Mouse (Mus musculus) liver, embryonic 15.5 days (tissue): ENCODE data around the gene Chsy1. TPM values are rescaled to one million over a fixed set of nuclear protein-coding genes. Genes with fewer than 3 reads are reported as not detected.

Source experiments
- ATAC-seq: fragments of 200-750 bp; cut with Nextera tagmentation; 2 replicates; pipeline ENCODE4 v1.8.0; 2017; ENCODE audit warnings: moderate number of reproducible peaks, mild to moderate bottlenecking, moderate library complexity; ENCODE audit not compliant: insufficient read depth
- H3K27ac ChIP-seq: fragments of 300-500 bp; sonication (generic); replicated peaks from 2 replicates; pipeline ENCODE4 v1.5.1; 2015; ENCODE audit warnings: mild to moderate bottlenecking, inconsistent platforms
- H3K27me3 ChIP-seq: fragments of 300-500 bp; sonication (generic); 2 replicates; pipeline ENCODE4 v1.6.1; 2015; ENCODE audit warnings: mild to moderate bottlenecking, inconsistent platforms
- H3K36me3 ChIP-seq: fragments of 300-500 bp; sonication (generic); replicated peaks from 2 replicates; pipeline ENCODE4 v1.6.1; 2015; ENCODE audit warnings: moderate library complexity, mild to moderate bottlenecking, inconsistent platforms
- H3K4me1 ChIP-seq: fragments of 300-500 bp; sonication (generic); replicated peaks from 2 replicates; pipeline ENCODE4 v1.6.1; 2015; ENCODE audit warnings: inconsistent platforms
- H3K4me2 ChIP-seq: fragments of 300-500 bp; sonication (generic); 2 replicates; pipeline ENCODE4 v1.6.1; 2015; ENCODE audit warnings: moderate library complexity, mild to moderate bottlenecking, inconsistent platforms
- H3K4me3 ChIP-seq: fragments of 300-500 bp; sonication (generic); replicated peaks from 2 replicates; pipeline ENCODE4 v1.5.1; 2015; ENCODE audit warnings: mild to moderate bottlenecking, inconsistent platforms
- H3K9ac ChIP-seq: fragments of 300-500 bp; sonication (generic); 2 replicates; pipeline ENCODE4 v1.6.1; 2015; ENCODE audit warnings: moderate library complexity, mild to moderate bottlenecking, inconsistent platforms
- H3K9me3 ChIP-seq: fragments of 300-500 bp; sonication (generic); replicated peaks from 2 replicates; pipeline ENCODE4 v1.6.1; 2016; ENCODE audit warnings: inconsistent platforms
- WGBS: fragments of 180-500 bp; shearing (Covaris S2); methylation state at CpG from one replicate; pipeline ENCODE4 v1.1.7; 2015; ENCODE audit warnings: mixed read lengths; ENCODE audit not compliant: insufficient replicate concordance; 5-methylcytosine and 5-hydroxymethylcytosine counted together
- polyA plus RNA-seq: library from polyadenylated mRNA; unstranded; fragments of >200 nt; fragmentation: Nextera tagmentation; extraction: Ambion mirVana; gene quantifications from 2 replicates; pipeline ENCODE4 v1.2.1, GENCODE M21; 2015

Gene Chsy1
- polyA plus RNA-seq, 1 experiment from 2014 or later: 6.3 TPM

GRCm38 (mm10) chr7:66090676-66091190 lies 18.6 kb upstream of the Chsy1 start:
- Histone ChIP-seq H3K9me3 (no peaks in the 10 kb centered on the region), H3K4me2 (no peak overlapping the region), H3K27me3 (no peaks in the 10 kb centered on the region), H3K4me3 (no peak overlapping the region), H3K9ac (no peak overlapping the region), H3K27ac (no peak overlapping the region), H3K4me1 (no peaks in the 10 kb centered on the region), H3K36me3 (peaks cover 56% of the 10 kb centered on the region)
- ATAC-seq: no peak
- WGBS: 81% methylated on average over 11 of the region's 11 CpGs

- Histone ChIP-seq H3K4me1 (no peaks in the 10 kb centered on the region), H3K27ac (no peak overlapping the region), H3K4me2 (no peak overlapping the region), H3K27me3 (no peaks in the 10 kb centered on the region), H3K36me3 (peaks cover 48% of the 10 kb centered on the region), H3K9ac (no peak overlapping the region), H3K4me3 (no peak overlapping the region), H3K9me3 (no peaks in the 10 kb centered on the region)
- WGBS: 66% methylated on average over 7 of the region's 7 CpGs
- ATAC-seq: no peak
Observed at GRCm38 (mm10) chr7:66091553-66091952, 17.8 kb upstream of the Chsy1 start.

GRCm38 (mm10) chr7:66092656-66093055 lies 16.7 kb upstream of the Chsy1 start:
- ATAC-seq: no peak
- Histone ChIP-seq H3K36me3 (peaks cover 37% of the 10 kb centered on the region), H3K9me3 (no peaks in the 10 kb centered on the region), H3K27me3 (no peaks in the 10 kb centered on the region), H3K4me2 (no peak overlapping the region), H3K9ac (no peak overlapping the region), H3K4me1 (no peaks in the 10 kb centered on the region), H3K27ac (no peak overlapping the region), H3K4me3 (no peak overlapping the region)
- 67% methylated on average over 8 of the region's 8 CpGs for WGBS

- H3K27me3 ChIP-seq: no peaks in the 10 kb centered on the region
- peaks cover 24% of the 10 kb centered on the region for H3K36me3 ChIP-seq
- WGBS: 60% methylated on average over 5 of the region's 5 CpGs
- H3K4me2 ChIP-seq: no peak overlapping the region
- H3K27ac ChIP-seq: no peak overlapping the region
- no peak overlapping the region for H3K9ac ChIP-seq
- H3K9me3 ChIP-seq: no peaks in the 10 kb centered on the region
- ATAC-seq: no peak
- no peak overlapping the region for H3K4me3 ChIP-seq
- no peaks in the 10 kb centered on the region for H3K4me1 ChIP-seq
Observed at GRCm38 (mm10) chr7:66094141-66094540, 15.2 kb upstream of the Chsy1 start.

- no peaks in the 10 kb centered on the region for H3K4me1 ChIP-seq
- no peak overlapping the region for H3K9ac ChIP-seq
- H3K27ac ChIP-seq: no peak overlapping the region
- no peak overlapping the region for H3K4me3 ChIP-seq
- H3K27me3 ChIP-seq: 0 out of 2 replicates have a peak, but pooled peaks cover 5% of the 10 kb centered on the region
- ATAC-seq: no peak
- no peaks in the 10 kb centered on the region for H3K36me3 ChIP-seq
- WGBS: 62% methylated on average over 7 of the region's 7 CpGs
- H3K4me2 ChIP-seq: no peak overlapping the region
- no peaks in the 10 kb centered on the region for H3K9me3 ChIP-seq
Observed at GRCm38 (mm10) chr7:66098803-66099202, 10.5 kb upstream of the Chsy1 start.

GRCm38 (mm10) chr7:66101866-66102265 lies 7.4 kb upstream of the Chsy1 start:
- Histone ChIP-seq H3K9ac (no peak overlapping the region), H3K4me3 (no peak overlapping the region), H3K27ac (no peak overlapping the region), H3K36me3 (no peaks in the 10 kb centered on the region), H3K4me2 (no peak overlapping the region), H3K9me3 (no peaks in the 10 kb centered on the region), H3K4me1 (no peaks in the 10 kb centered on the region), H3K27me3 (peaks cover 10% of the 10 kb centered on the region; the same call in 1 of the 2 replicates)
- ATAC-seq: no peak
- WGBS: 5% methylated on average over 4 of the region's 4 CpGs

- H3K27ac ChIP-seq: no peak overlapping the region
- no peak overlapping the region for H3K4me2 ChIP-seq
- H3K4me1 ChIP-seq: peaks cover 12% of the 10 kb centered on the region
- ATAC-seq: no peak
- no peaks in the 10 kb centered on the region for H3K36me3 ChIP-seq
- peaks cover 18% of the 10 kb centered on the region for H3K27me3 ChIP-seq
- H3K4me3 ChIP-seq: no peak overlapping the region
- no peak overlapping the region for H3K9ac ChIP-seq
- H3K9me3 ChIP-seq: no peaks in the 10 kb centered on the region
- WGBS: 67% methylated on average over 5 of the region's 5 CpGs
Observed at GRCm38 (mm10) chr7:66104531-66104930, 4.8 kb upstream of the Chsy1 start.

- Histone ChIP-seq H3K36me3 (no peaks in the 10 kb centered on the region), H3K4me3 (no peak overlapping the region), H3K9ac (no peak overlapping the region), H3K27me3 (peaks cover 14% of the 10 kb centered on the region), H3K9me3 (no peaks in the 10 kb centered on the region), H3K27ac (no peak overlapping the region), H3K4me2 (no peak overlapping the region), H3K4me1 (peaks cover 20% of the 10 kb centered on the region)
- ATAC-seq: no peak
- WGBS: 53% methylated on average over 4 of the region's 4 CpGs
Observed at GRCm38 (mm10) chr7:66105771-66106170, 3.5 kb upstream of the Chsy1 start.

- Histone ChIP-seq H3K27ac (no peak overlapping the region), H3K9me3 (no peaks in the 10 kb centered on the region), H3K27me3 (peaks cover 14% of the 10 kb centered on the region), H3K36me3 (no peaks in the 10 kb centered on the region), H3K9ac (no peak overlapping the region), H3K4me1 (peaks cover 27% of the 10 kb centered on the region), H3K4me3 (no peak overlapping the region), H3K4me2 (no peak overlapping the region)
- 60% methylated on average over 7 of the region's 7 CpGs for WGBS
- no peak for ATAC-seq
Observed at GRCm38 (mm10) chr7:66106581-66107056, 2.7 kb upstream of the Chsy1 start.

- no peak for ATAC-seq
- no peak overlapping the region for H3K4me3 ChIP-seq
- peaks cover 14% of the 10 kb centered on the region for H3K27me3 ChIP-seq
- 73% methylated on average over 11 of the region's 11 CpGs for WGBS
- no peaks in the 10 kb centered on the region for H3K36me3 ChIP-seq
- H3K27ac ChIP-seq: no peak overlapping the region
- peaks cover 33% of the 10 kb centered on the region for H3K4me1 ChIP-seq
- no peaks in the 10 kb centered on the region for H3K9me3 ChIP-seq
- H3K9ac ChIP-seq: no peak overlapping the region
- no peak overlapping the region for H3K4me2 ChIP-seq
Observed at GRCm38 (mm10) chr7:66107206-66107605, 2.1 kb upstream of the Chsy1 start.

- Histone ChIP-seq H3K27me3 (peaks cover 14% of the 10 kb centered on the region), H3K9me3 (no peaks in the 10 kb centered on the region), H3K27ac (no peak overlapping the region), H3K4me3 (no peak overlapping the region), H3K4me2 (peak overlapping the region; percentile 99), H3K4me1 (peaks cover 39% of the 10 kb centered on the region), H3K9ac (no peak overlapping the region), H3K36me3 (no peaks in the 10 kb centered on the region)
- WGBS: 12% methylated on average over 7 of the region's 7 CpGs
- no peak for ATAC-seq
Observed at GRCm38 (mm10) chr7:66107930-66108329, 1.4 kb upstream of the Chsy1 start.
